Mouse (Mus musculus): ENCODE measurements around the gene Strada. TPM values are rescaled to one million over a fixed set of nuclear protein-coding genes. Genes with fewer than 3 reads are reported as not detected.
A peak's percentile ranks its signal among the peaks of the same experiment; 100 is the strongest.

The Strada gene
- total and polyA plus RNA-seq, 2 experiments from 2014 or later: 21.2 to 31.2 TPM

- H3K27ac ChIP-seq (ENCODE audit: low read depth, low read length): peak overlapping the region; percentile 97
- H3K27me3 ChIP-seq (ENCODE audit: insufficient read depth, low read length): no peaks in the 10 kb centered on the region
- peak; percentile 84 for DNase-seq (ENCODE audit: low spot score)
- WGBS: under 1% methylated on average over 76 of the region's 106 CpGs
- H3K9ac ChIP-seq (replicated peaks; ENCODE audit: low read length, poor library complexity, severe bottlenecking): peak overlapping the region; percentile 88
- ATAC-seq (ENCODE audit: low FRiP score): peak; percentile 62
- TF ChIP-seq CTCF (IDR thresholded peaks at IDR 0.05): peak; percentile 34; the same call in 1 of the 2 replicates
- H3K36me3 ChIP-seq (ENCODE audit: insufficient read depth, low read length): peaks cover 13% of the 10 kb centered on the region
- H3K4me1 ChIP-seq (ENCODE audit: insufficient read depth, low read length): peaks cover 14% of the 10 kb centered on the region; the same call in 1 of the 2 replicates
- no peaks in the 10 kb centered on the region for H3K9me3 ChIP-seq (ENCODE audit: low read length)
- peak overlapping the region; percentile 92 for H3K4me2 ChIP-seq (ENCODE audit: low read depth, low read length, poor library complexity, severe bottlenecking)
- H3K4me3 ChIP-seq (ENCODE audit: low read depth, low read length): peak overlapping the region; percentile 75
Observed at GRCm38 (mm10) chr11:106159921-106160840, 41.8 kb downstream of the Strada start.

GRCm38 (mm10) chr11:106159216-106159920, 42.6 kb downstream of the Strada start:
- H3K4me3 ChIP-seq (ENCODE audit: low read depth, low read length): peak overlapping the region; percentile 75
- H3K27me3 ChIP-seq (ENCODE audit: insufficient read depth, low read length): no peaks in the 10 kb centered on the region
- H3K9ac ChIP-seq (replicated peaks; ENCODE audit: low read length, poor library complexity, severe bottlenecking): peak overlapping the region; percentile 88
- H3K36me3 ChIP-seq (ENCODE audit: insufficient read depth, low read length): peaks cover 15% of the 10 kb centered on the region
- H3K27ac ChIP-seq (ENCODE audit: low read depth, low read length): peak overlapping the region; percentile 97
- ATAC-seq (ENCODE audit: low FRiP score) (peak; percentile 59), DNase-seq (ENCODE audit: low spot score) (peak; percentile 12)
- H3K4me2 ChIP-seq (ENCODE audit: low read depth, low read length, poor library complexity, severe bottlenecking): peak overlapping the region; percentile 92
- no peak for TF ChIP-seq CTCF (IDR thresholded peaks at IDR 0.05)
- H3K4me1 ChIP-seq (ENCODE audit: insufficient read depth, low read length): peaks cover 14% of the 10 kb centered on the region; the same call in 1 of the 2 replicates
- 0% methylated on average over 18 of the region's 25 CpGs for WGBS
- H3K9me3 ChIP-seq (ENCODE audit: low read length): no peaks in the 10 kb centered on the region

- Histone ChIP-seq H3K4me1 (ENCODE audit: insufficient read depth, low read length) (peaks cover 14% of the 10 kb centered on the region; the same call in 1 of the 2 replicates), H3K36me3 (ENCODE audit: insufficient read depth, low read length) (peaks cover 15% of the 10 kb centered on the region), H3K4me3 (ENCODE audit: low read depth, low read length) (peak overlapping the region; percentile 75), H3K27me3 (ENCODE audit: insufficient read depth, low read length) (no peaks in the 10 kb centered on the region), H3K4me2 (ENCODE audit: low read depth, low read length, poor library complexity, severe bottlenecking) (peak overlapping the region; percentile 92), H3K9me3 (ENCODE audit: low read length) (no peaks in the 10 kb centered on the region), H3K9ac (replicated peaks; ENCODE audit: low read length, poor library complexity, severe bottlenecking) (peak overlapping the region; percentile 88), H3K27ac (ENCODE audit: low read depth, low read length) (peak overlapping the region; percentile 97)
- ATAC-seq (ENCODE audit: low FRiP score): no peak
- WGBS: 41% methylated on average over 9 of the region's 9 CpGs
- no peak for DNase-seq (ENCODE audit: low spot score)
- TF ChIP-seq CTCF (IDR thresholded peaks at IDR 0.05): no peak
Observed at GRCm38 (mm10) chr11:106158930-106159215, 43.1 kb downstream of the Strada start.

- ATAC-seq (ENCODE audit: low FRiP score) (no peak), DNase-seq (ENCODE audit: low spot score) (peak; percentile 29)
- peak overlapping the region; percentile 75 for H3K4me3 ChIP-seq (ENCODE audit: low read depth, low read length)
- peaks cover 14% of the 10 kb centered on the region; the same call in 1 of the 2 replicates for H3K4me1 ChIP-seq (ENCODE audit: insufficient read depth, low read length)
- H3K9ac ChIP-seq (replicated peaks; ENCODE audit: low read length, poor library complexity, severe bottlenecking): peak overlapping the region; percentile 88; the same call in 1 of the 2 replicates
- peak overlapping the region; percentile 92 for H3K4me2 ChIP-seq (ENCODE audit: low read depth, low read length, poor library complexity, severe bottlenecking)
- 54% methylated on average over 14 of the region's 14 CpGs for WGBS
- TF ChIP-seq CTCF (IDR thresholded peaks at IDR 0.05): peak; percentile 66
- H3K27me3 ChIP-seq (ENCODE audit: insufficient read depth, low read length): no peaks in the 10 kb centered on the region
- H3K9me3 ChIP-seq (ENCODE audit: low read length): no peaks in the 10 kb centered on the region
- H3K36me3 ChIP-seq (ENCODE audit: insufficient read depth, low read length): peaks cover 16% of the 10 kb centered on the region
- H3K27ac ChIP-seq (ENCODE audit: low read depth, low read length): 0 out of 2 replicates have a peak overlapping the region, but pooled peaks have one; percentile 97
Observed at GRCm38 (mm10) chr11:106158081-106158929, 43.7 kb downstream of the Strada start.

GRCm38 (mm10) chr11:106157154-106157553, 44.8 kb downstream of the Strada start:
- no peak overlapping the region for H3K4me2 ChIP-seq (ENCODE audit: low read depth, low read length, poor library complexity, severe bottlenecking)
- ATAC-seq (ENCODE audit: low FRiP score) (no peak), DNase-seq (ENCODE audit: low spot score) (no peak)
- H3K27ac ChIP-seq (ENCODE audit: low read depth, low read length): no peak overlapping the region
- H3K4me3 ChIP-seq (ENCODE audit: low read depth, low read length): no peak overlapping the region
- H3K4me1 ChIP-seq (ENCODE audit: insufficient read depth, low read length): peaks cover 14% of the 10 kb centered on the region; the same call in 1 of the 2 replicates
- no peak overlapping the region for H3K9ac ChIP-seq (replicated peaks; ENCODE audit: low read length, poor library complexity, severe bottlenecking)
- TF ChIP-seq CTCF (IDR thresholded peaks at IDR 0.05): no peak
- H3K36me3 ChIP-seq (ENCODE audit: insufficient read depth, low read length): peaks cover 22% of the 10 kb centered on the region
- WGBS: 89% methylated on average over 7 of the region's 7 CpGs
- no peaks in the 10 kb centered on the region for H3K27me3 ChIP-seq (ENCODE audit: insufficient read depth, low read length)
- no peaks in the 10 kb centered on the region for H3K9me3 ChIP-seq (ENCODE audit: low read length)

Measured in midbrain, postnatal 0 days (tissue).